Mouse (Mus musculus) limb, embryonic 15.5 days (tissue): ENCODE measurements around the gene Crb2. TPM values are rescaled to one million over a fixed set of nuclear protein-coding genes. Genes with fewer than 3 reads are reported as not detected.

ENCODE experiments used
- ATAC-seq: fragments of 200-750 bp; cut with Nextera tagmentation; 2 replicates; pipeline ENCODE4 v1.8.0; 2017; ENCODE audit warnings: low read depth, moderate TSS enrichment; ENCODE audit not compliant: insufficient number of reproducible peaks, low FRiP score, low TSS enrichment
- H3K27ac ChIP-seq: fragments of 300-500 bp; sonication (generic); 2 replicates; pipeline ENCODE4 v1.5.1; 2015; ENCODE audit warnings: moderate library complexity, mild to moderate bottlenecking, inconsistent platforms
- H3K27me3 ChIP-seq: fragments of 300-500 bp; sonication (generic); 2 replicates; pipeline ENCODE4 v1.6.1; 2015; ENCODE audit warnings: inconsistent platforms
- H3K36me3 ChIP-seq: fragments of 300-500 bp; sonication (generic); 2 replicates; pipeline ENCODE4 v1.6.1; 2015; ENCODE audit warnings: inconsistent platforms
- H3K4me1 ChIP-seq: fragments of 300-500 bp; sonication (generic); 2 replicates; pipeline ENCODE4 v1.6.1; 2015; ENCODE audit warnings: inconsistent platforms
- H3K4me2 ChIP-seq: fragments of 300-500 bp; sonication (generic); 2 replicates; pipeline ENCODE4 v1.6.1; 2015; ENCODE audit warnings: mild to moderate bottlenecking, inconsistent platforms
- H3K4me3 ChIP-seq: fragments of 300-500 bp; sonication (generic); 2 replicates; pipeline ENCODE4 v1.5.1; 2015; ENCODE audit warnings: mild to moderate bottlenecking, inconsistent platforms
- H3K9ac ChIP-seq: fragments of 300-500 bp; sonication (generic); 2 replicates; pipeline ENCODE4 v1.6.1; 2015; ENCODE audit warnings: inconsistent platforms
- H3K9me3 ChIP-seq: fragments of 300-500 bp; sonication (generic); 2 replicates; pipeline ENCODE4 v1.6.1; 2016; ENCODE audit warnings: inconsistent platforms
- WGBS: fragments of 180-500 bp; shearing (Covaris S2); methylation state at CpG from one replicate; pipeline ENCODE4 v1.1.7; 2015; 5-methylcytosine and 5-hydroxymethylcytosine counted together
- polyA plus RNA-seq: library from polyadenylated mRNA; unstranded; fragments of >200 nt; fragmentation: Nextera tagmentation; extraction: Ambion mirVana; gene quantifications from 2 replicates; pipeline ENCODE4 v1.2.1, GENCODE M21; 2015

The Crb2 gene
- polyA plus RNA-seq, 1 experiment from 2014 or later, result 0.36 TPM

GRCm38 (mm10) chr2:37839922-37840321 is 63.9 kb downstream of the Crb2 start:
- H3K4me1 ChIP-seq, result peaks cover 14% of the 10 kb centered on the region
- H3K4me2 ChIP-seq, result no peak overlapping the region
- H3K36me3 ChIP-seq, result peaks cover 12% of the 10 kb centered on the region; the same call in 1 of the 2 replicates
- H3K4me3 ChIP-seq, result no peak overlapping the region
- H3K27me3 ChIP-seq, result no peaks in the 10 kb centered on the region
- H3K9ac ChIP-seq, result no peak overlapping the region
- no peak for ATAC-seq
- H3K9me3 ChIP-seq, result no peaks in the 10 kb centered on the region
- H3K27ac ChIP-seq, result no peak overlapping the region

DNA sequence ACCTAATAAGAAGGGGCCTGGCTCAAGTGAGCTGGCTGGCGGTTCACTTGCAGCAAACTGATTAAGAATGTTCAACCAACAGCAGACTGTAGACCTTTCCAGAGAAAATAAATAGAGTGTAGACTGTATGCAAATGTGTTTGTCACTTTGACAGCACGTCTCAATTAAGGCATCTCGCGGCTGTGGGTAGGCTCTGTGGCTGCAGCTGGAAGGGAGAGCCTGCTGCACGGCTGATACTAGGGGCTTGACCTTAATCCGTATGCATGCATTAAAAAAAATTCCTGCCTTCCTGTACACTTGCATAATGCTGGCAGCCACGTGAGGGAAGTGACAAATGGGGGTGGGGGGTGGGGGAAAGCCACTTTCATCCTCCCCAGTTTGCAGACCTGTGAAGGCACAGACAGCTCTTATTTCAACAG is 66.1 kb downstream of the Crb2 start:
- H3K9me3 ChIP-seq, result no peaks in the 10 kb centered on the region
- no peak overlapping the region for H3K4me2 ChIP-seq
- H3K4me1 ChIP-seq, result peaks cover 14% of the 10 kb centered on the region
- peak overlapping the region; percentile 35; the same call in 1 of the 2 replicates for H3K27ac ChIP-seq
- 10% methylated on average over 7 of the region's 7 CpGs for WGBS
- ATAC-seq, result no peak
- peaks cover 10% of the 10 kb centered on the region; the same call in 1 of the 2 replicates for H3K36me3 ChIP-seq
- no peak overlapping the region for H3K9ac ChIP-seq
- no peak overlapping the region for H3K4me3 ChIP-seq
- H3K27me3 ChIP-seq, result no peaks in the 10 kb centered on the region

DNA sequence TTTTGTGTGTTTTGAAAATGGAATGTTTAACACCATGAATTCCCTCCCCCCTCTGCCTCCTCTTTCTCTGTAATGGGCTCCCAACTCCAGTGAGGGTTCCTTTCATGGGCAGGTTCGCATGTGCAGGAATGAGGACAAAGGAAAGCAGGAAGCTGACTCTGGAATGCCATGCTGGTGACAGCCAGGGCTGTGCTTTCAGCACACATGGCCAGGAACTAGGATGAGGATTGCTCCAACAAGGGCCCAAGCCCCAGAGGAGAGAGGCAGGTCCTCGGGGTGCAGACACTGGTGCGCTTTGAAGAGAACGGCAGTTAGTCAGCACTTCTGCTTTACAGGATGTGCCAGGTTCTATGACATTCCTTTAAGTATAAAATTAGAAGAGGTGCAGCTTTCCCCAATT is 66.7 kb downstream of the Crb2 start:
- H3K4me1 ChIP-seq, result peaks cover 14% of the 10 kb centered on the region
- H3K27me3 ChIP-seq, result no peaks in the 10 kb centered on the region
- WGBS, result 20% methylated on average over 4 of the region's 4 CpGs
- no peak overlapping the region for H3K4me2 ChIP-seq
- H3K36me3 ChIP-seq, result peaks cover 9% of the 10 kb centered on the region; the same call in 1 of the 2 replicates
- ATAC-seq, result no peak
- no peak overlapping the region for H3K4me3 ChIP-seq
- 0 out of 2 replicates have a peak overlapping the region, but pooled peaks have one; percentile 35 for H3K27ac ChIP-seq
- no peak overlapping the region for H3K9ac ChIP-seq
- no peaks in the 10 kb centered on the region for H3K9me3 ChIP-seq

Other genes with a start within 250 kb of the Crb2 start
- gene Strbp, start 72.4 kb upstream of the Crb2 start, polyA plus RNA-seq, result 26.2 and 30.8 TPM in 2 replicates